Mouse (Mus musculus) retina, embryonic 14.5 days (tissue): ENCODE results near the gene Usp17lc.
"Not testable (repeated sequence)": the region's sequence is repeated elsewhere in the genome, so short reads cannot be mapped to it uniquely, and the experiment has no call there.

Experiments used
- DNase-seq: peaks from one replicate; pipeline ENCODE4 v3.0.0-alpha.2; 2015; ENCODE audit warnings: low spot score

Usp17lc gene

GRCm38 (mm10) chr7:103414772-103415171 lies at the start of gene Usp17lc:
Gene Usp17lc, plus strand, starts transcription at chr7:103415072.
- not testable (repeated sequence) for DNase-seq

DNA sequence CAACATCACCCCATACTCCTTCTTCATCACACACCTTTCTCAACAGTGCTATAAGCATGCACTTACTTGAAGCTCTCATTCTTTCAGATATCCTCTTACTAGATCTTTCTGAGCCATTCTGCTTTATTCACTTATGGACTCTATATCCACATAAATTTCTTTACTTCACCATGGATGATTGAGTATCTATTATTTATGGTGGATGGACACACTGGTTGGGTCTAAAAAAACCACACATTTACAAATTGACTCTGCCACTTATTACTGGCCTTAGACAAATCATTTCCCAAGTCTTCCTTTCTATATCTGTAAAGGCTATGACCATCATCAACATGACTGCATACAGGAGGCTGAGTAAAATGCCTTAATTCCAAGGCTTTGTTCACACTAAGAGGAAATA lies 28.8 kb upstream of the Usp17lc start, which contains the start of gene Olfr603:
Gene Olfr603, minus strand, starts transcription at position 101 of the 400 bp plus-strand sequence.
- DNase-seq, result no peak

GRCm38 (mm10) chr7:103397758-103398157 lies 17.1 kb upstream of the Usp17lc start:
- DNase-seq, result no peak

GRCm38 (mm10) chr7:103398981-103399380 lies 15.9 kb upstream of the Usp17lc start:
- DNase-seq, result no peak

GRCm38 (mm10) chr7:103406521-103407055 lies 8.3 kb upstream of the Usp17lc start:
- DNase-seq, result not testable (repeated sequence)

DNA sequence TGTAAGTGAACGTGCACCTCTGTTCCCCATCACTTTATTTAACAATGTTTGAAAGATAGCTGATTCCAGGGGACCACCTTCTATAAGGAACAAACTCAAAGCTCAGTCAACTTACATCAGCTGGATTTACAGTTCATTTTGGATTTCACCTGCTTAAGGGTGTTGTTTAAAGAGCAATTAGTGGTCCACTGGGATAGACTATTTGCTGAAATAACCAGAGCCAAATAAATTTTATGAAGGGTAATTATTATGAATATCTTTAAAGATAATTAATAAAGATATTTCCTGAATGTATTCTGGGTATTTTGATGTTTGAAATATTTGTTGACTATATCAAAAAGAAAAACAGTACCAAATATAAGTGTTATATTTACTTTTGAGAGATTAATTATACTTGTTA lies 30.5 kb downstream of the Usp17lc start, which contains the start of gene Olfr605:
Gene Olfr605, minus strand, starts transcription at position 101 of the 400 bp plus-strand sequence.
- no peak for DNase-seq

GRCm38 (mm10) chr7:103448746-103449145 lies 33.9 kb downstream of the Usp17lc start, which contains the start of gene Olfr606:
Gene Olfr606, plus strand, starts transcription at chr7:103449046.
- no peak for DNase-seq

DNA sequence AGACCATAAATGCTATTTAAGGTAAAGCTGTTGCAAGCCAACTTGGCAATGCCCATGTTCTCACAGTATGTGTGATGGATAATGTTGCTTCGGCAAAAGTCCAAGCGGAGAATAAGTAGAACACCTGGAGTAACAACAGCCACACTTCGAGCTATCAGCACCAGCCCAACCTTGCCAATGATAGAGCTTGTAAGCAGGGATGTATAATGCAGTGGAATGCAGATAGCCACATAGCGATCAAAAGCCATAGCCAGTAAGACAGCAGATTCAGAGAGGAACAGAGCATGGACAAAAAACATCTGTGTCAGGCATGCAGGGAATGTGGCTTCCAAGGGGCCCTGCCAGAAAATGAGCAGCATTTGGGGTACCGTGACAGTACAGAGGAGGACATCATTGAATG lies 45.7 kb downstream of the Usp17lc start:
- DNase-seq, result no peak
